Mouse (Mus musculus): Measurements from ENCODE around the gene Hist1h2ae.
"Not testable (repeated sequence)": the region's sequence is repeated elsewhere in the genome, so short reads cannot be mapped to it uniquely, and the experiment has no call there.

The Hist1h2ae gene

DNA sequence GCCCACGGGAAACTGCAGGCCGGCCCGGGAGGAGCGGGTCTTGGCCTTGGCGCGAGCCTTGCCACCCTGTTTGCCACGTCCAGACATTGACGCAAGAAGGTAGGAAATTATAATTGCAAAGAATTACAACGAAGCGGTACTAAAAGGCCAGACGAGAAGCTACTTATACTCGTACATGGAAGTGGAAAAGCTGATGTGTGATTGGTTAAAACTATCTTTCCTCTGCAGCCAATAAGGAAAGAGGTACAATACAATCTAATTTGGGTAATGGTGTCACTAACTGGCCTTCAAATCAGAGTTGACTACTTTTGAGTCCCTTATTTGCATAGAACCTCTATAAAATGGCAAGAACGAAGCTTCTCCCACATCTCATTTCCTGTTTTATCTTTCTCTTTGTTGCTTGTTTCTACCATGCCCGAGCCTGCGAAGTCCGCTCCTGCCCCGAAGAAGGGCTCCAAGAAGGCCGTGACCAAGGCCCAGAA is at the start of gene Hist1h2ae, which contains the start of gene Hist1h2bg:
TSS of gene Hist1h2ae (minus strand) at position 199 of the 482 bp plus-strand sequence.
TSS of gene Hist1h2bg (plus strand) at position 375 of the 482 bp plus-strand sequence.
- peak; percentile 96 for ATAC-seq (ENCODE audit: low TSS enrichment)

GRCm38 (mm10) chr13:23620056-23620732 is 49.2 kb upstream of the Hist1h2ae start:
- ATAC-seq (ENCODE audit: low TSS enrichment) = no peak

- ATAC-seq (ENCODE audit: low TSS enrichment) = no peak
Observed at GRCm38 (mm10) chr13:23611638-23612037, 40.6 kb upstream of the Hist1h2ae start.

GRCm38 (mm10) chr13:23610393-23610792 is 39.4 kb upstream of the Hist1h2ae start:
- ATAC-seq (ENCODE audit: low TSS enrichment) = no peak

- ATAC-seq (ENCODE audit: low TSS enrichment) = no peak
Observed at GRCm38 (mm10) chr13:23609844-23610243, 38.8 kb upstream of the Hist1h2ae start.

- no peak for ATAC-seq (ENCODE audit: low TSS enrichment)
Observed at GRCm38 (mm10) chr13:23609209-23609608, 38.2 kb upstream of the Hist1h2ae start.

- ATAC-seq (ENCODE audit: low TSS enrichment) = no peak
Observed at GRCm38 (mm10) chr13:23605052-23605451, 34.0 kb upstream of the Hist1h2ae start.

- ATAC-seq (ENCODE audit: low TSS enrichment) = no peak
Observed at GRCm38 (mm10) chr13:23604452-23604851, 33.4 kb upstream of the Hist1h2ae start.

DNA sequence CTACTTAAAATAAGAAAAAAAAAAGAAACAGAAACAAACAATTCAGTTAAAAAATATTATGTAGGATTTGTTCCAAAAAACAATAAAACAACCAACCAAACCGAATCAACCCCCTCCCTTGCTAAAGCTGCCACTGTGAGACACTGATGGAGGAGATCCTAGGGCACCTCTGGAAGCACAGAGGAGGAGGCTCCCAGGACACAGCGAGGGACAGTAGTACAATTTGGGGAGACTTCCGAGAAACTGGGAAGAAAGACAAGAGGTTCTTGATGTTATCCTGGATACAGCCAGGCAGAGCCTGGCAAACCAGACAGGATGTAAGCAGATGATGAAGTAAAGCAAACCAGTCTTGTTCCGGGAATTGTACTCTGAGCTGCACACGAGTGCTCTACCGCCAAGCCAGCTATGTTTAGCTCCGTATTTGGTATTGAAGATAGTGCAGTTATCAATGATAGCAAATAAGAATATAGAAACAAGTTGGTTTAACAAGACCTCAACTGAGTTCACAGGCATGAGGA is 32.2 kb upstream of the Hist1h2ae start:
- no peak for ATAC-seq (ENCODE audit: low TSS enrichment)

GRCm38 (mm10) chr13:23597957-23598356 is 26.9 kb upstream of the Hist1h2ae start:
- peak; percentile 83 for ATAC-seq (ENCODE audit: low TSS enrichment)

DNA sequence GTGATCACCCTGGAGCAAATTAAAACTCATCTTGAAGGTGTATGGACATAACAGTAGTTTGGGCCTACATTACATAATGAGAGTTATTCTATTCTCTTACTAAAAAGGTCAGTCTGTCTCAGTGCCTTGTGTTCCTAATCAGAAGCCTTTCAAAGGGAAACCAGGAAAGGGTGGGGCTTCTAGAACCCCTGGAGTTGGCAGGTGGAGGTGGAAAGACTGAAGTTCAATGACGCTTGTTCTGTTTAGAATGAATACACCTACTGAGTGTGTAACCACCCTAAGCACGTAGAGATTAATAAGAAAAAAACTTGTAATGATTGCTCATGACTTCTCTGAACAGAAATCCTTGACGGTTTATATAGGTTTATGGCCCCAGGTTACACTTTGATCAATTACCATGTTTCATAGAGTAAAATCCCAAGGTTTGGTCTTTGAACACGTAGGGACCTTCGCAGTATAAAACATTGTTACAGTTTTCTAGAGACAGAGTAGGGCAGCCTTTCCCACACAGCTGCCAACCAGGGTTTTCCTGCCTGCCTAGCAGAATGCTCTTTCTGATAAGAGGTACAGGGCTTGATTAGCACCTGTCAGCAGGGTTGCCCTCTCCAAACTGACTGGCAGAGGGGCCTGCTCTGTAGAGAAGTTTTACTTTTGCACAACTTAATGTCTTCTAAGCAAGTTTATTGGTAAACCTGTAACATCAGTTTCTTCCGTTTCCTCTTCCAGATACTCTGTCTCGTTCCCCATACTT is 24.8 kb upstream of the Hist1h2ae start:
- no peak for ATAC-seq (ENCODE audit: low TSS enrichment)

GRCm38 (mm10) chr13:23595185-23595584 is 24.2 kb upstream of the Hist1h2ae start:
- no peak for ATAC-seq (ENCODE audit: low TSS enrichment)

DNA sequence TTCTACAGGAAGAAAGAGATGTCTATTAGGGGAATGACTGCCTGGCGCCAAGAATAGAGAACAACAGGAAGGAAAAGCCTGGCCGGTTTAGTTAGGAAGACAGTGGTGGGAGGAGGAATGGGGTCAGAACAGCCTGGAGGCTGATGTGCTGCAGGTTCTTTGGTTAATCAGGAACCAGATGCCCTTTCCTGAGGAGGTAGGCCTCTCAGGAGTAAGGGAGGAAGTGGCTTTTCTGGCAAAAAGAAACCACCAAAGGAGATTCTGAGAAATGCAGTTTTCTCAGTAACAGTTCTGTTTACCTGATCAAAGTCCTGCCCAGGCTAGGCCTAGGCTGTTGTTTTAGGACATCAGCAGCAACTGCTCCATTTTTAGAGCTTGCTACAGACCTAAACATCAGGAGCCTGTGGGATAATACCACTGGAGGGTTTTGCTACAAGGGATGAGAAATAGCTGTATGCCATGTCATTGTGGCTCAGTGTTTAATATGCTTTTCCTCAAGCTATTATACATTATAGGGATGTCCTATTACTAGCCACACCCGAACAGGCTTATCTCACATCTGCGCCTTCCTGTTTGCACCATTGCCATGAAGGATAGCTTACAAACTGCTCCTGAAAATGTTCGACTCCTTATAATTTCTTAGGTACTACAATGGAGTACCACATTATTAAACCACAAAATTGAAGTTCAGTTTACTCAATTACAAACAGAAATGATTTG is 22.2 kb upstream of the Hist1h2ae start:
- ATAC-seq (ENCODE audit: low TSS enrichment) = no peak

- no peak for ATAC-seq (ENCODE audit: low TSS enrichment)
Observed at GRCm38 (mm10) chr13:23592614-23593013, 21.6 kb upstream of the Hist1h2ae start.

DNA sequence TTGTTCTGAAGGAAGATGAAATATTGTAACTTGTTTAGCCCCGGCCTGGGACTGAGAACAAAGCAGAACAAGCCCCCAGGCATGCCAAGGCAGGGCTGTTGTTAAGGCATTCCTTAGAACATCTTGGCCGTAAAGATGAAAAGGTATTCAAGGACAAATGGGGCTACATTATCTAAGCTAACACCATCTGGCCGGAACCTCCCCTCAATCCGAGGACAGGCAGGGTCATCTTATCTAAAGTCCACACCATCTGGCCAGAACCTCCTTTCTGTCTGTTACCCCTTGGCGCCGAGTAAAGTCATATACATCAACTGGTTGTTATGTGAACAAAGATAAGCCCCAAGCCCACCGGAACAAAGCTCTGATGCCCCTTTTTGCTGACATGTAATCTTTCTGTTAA is 20.9 kb upstream of the Hist1h2ae start:
- not testable (repeated sequence) for ATAC-seq (ENCODE audit: low TSS enrichment)

- no peak for ATAC-seq (ENCODE audit: low TSS enrichment)
Observed at GRCm38 (mm10) chr13:23591206-23591605, 20.2 kb upstream of the Hist1h2ae start.

DNA sequence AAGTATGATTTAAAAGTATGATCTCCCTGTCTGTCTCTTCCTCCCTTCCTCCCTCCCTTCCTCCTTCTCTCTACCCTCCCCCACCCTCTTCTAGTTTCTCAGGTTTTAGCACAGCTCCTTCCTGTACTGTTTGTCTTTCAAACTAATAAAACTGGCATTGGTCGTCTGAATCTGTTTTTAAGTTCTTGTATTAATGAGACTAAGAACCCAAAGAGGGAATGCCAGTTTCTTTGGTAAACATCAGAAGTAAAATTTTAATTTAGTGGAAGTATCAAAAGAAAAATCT is 15.9 kb upstream of the Hist1h2ae start:
- no peak for ATAC-seq (ENCODE audit: low TSS enrichment)

DNA sequence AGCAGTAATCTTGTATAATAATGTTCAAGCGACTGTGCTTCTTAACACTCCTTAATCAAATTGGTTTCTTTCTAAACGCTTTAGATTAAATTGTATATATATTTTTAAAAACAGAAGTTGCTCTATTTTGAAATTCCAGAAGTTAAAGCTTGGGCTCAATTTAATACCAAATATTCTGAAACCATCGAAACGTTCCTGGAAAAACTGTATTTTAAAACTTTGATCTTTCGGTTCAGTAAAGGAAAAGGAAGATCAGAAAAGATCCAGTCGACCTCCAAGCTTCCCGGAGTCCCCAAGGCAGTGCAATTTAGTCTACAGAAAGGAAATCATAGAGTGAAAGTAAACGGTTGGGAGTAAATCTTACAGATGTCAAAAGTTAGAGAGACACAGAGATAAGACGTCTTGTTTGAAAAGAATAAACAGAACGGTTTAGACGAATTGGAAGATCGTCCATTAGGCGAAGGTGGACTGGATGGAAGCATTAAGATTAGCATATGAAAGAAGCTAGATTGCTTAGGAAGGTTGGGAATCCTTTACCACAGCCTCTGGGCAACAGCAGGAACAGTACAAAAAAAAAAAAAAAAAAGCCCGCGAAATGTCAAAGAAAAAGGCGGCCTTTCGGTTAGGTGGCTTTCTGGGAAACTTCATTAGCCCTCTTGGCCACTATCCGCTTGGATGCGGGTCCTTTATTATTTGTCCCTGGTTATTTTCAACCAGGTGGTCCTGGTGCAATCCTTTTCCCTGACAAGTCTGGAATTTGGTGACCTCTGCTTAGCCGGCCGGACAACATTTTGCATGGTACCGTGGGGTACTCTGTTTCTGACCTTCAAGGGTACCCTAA is 15.3 kb upstream of the Hist1h2ae start:
- ATAC-seq (ENCODE audit: low TSS enrichment) = no peak

DNA sequence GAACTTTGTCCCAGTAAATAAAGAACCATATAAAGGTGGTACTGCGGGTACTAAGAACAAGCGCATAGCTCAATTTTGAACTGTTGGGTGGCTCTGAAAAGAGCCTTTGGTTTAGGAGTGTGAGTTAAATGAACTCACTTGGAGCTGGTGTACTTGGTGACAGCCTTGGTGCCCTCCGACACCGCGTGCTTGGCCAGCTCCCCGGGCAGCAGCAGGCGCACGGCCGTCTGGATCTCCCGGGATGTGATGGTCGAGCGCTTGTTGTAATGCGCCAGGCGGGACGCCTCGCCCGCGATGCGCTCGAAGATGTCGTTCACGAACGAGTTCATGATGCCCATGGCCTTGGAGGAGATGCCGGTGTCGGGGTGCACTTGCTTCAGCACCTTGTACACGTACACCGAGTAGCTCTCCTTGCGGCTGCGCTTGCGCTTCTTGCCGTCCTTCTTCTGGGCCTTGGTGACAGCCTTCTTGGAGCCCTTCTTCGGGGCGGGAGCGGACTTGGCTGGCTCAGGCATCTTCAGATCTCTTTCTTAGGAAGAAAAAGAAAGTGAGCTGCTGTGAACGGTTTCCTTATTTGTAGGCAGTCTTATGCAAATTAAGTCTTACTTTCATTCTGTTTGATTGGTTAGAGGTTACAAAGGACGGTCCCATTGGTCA is 14.6 kb upstream of the Hist1h2ae start:
- peak; percentile 91 for ATAC-seq (ENCODE audit: low TSS enrichment)

GRCm38 (mm10) chr13:23585029-23585441 is 14.0 kb upstream of the Hist1h2ae start:
- ATAC-seq (ENCODE audit: low TSS enrichment) = peak; percentile 62

DNA sequence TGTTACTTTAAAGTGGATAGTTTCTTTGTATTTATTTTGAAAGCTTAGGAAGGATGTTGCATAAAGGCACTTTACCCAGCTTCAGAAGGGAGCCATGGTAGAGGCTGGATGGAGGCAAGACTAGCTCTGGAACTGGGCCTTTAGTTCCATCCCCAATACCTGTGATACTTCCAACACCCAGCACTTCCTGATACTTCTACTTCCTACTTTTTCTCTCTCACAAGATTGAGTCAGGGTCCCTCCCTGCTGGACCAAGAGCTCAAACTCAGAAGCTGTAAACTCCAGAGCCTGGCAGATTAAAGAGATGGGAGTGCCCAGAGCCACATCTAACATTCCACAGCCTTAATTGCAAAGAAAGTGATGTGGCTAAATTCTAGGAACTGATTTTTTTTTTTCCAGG is 13.3 kb upstream of the Hist1h2ae start:
- ATAC-seq (ENCODE audit: low TSS enrichment) = no peak

Data from frontal cortex, adult (tissue).